Mouse (Mus musculus) common myeloid progenitor, adult 5-6 weeks (primary cell): ENCODE measurements around the gene Lrg1. TPM values are rescaled to one million over a fixed set of nuclear protein-coding genes. Genes with fewer than 3 reads are reported as not detected.

Experiments used
- ATAC-seq: replicated peaks from 2 replicates; pipeline ENCODE4 v1.8.0; 2016; ENCODE audit warnings: low read depth, mild to moderate bottlenecking, moderate TSS enrichment, inconsistent platforms; ENCODE audit not compliant: poor library complexity, severe bottlenecking
- total RNA-seq: library from RNA; stranded (forward); fragments of 200-1000, 187-1606 nt; gene quantifications from 2 replicates; pipeline ENCODE4 v1.2.3, GENCODE M21; 2017

Lrg1 gene
- total RNA-seq, 1 experiment from 2014 or later: 0.14 TPM

GRCm38 (mm10) chr17:56137839-56138613, 16.2 kb upstream of the Lrg1 start:
- ATAC-seq: no peak

- ATAC-seq: no peak
These were observed 14.8 kb upstream of the Lrg1 start for GRCm38 (mm10) chr17:56136558-56136957.

- peak; percentile 64 for ATAC-seq
These were observed 12.7 kb upstream of the Lrg1 start for GRCm38 (mm10) chr17:56134463-56134971.

GRCm38 (mm10) chr17:56133457-56134363, 11.9 kb upstream of the Lrg1 start:
- ATAC-seq: peak; percentile 64

- ATAC-seq: peak; percentile 36
These were observed 10.9 kb upstream of the Lrg1 start for GRCm38 (mm10) chr17:56132661-56133060.

- peak; percentile 13; the same call in 1 of the 2 replicates for ATAC-seq
These were observed 10.0 kb upstream of the Lrg1 start for GRCm38 (mm10) chr17:56131814-56132213.

GRCm38 (mm10) chr17:56131136-56131535, 9.3 kb upstream of the Lrg1 start:
- no peak for ATAC-seq

- no peak for ATAC-seq
These were observed 6.4 kb upstream of the Lrg1 start for GRCm38 (mm10) chr17:56128246-56128645.

- no peak for ATAC-seq
These were observed 4.4 kb upstream of the Lrg1 start for GRCm38 (mm10) chr17:56126175-56126574.

- ATAC-seq: no peak
These were observed 3.5 kb upstream of the Lrg1 start for GRCm38 (mm10) chr17:56125276-56125630.

GRCm38 (mm10) chr17:56124377-56125275, 2.8 kb upstream of the Lrg1 start:
- ATAC-seq: peak; percentile 43

- no peak for ATAC-seq
These were observed 2.0 kb upstream of the Lrg1 start for GRCm38 (mm10) chr17:56123681-56124340.

GRCm38 (mm10) chr17:56123161-56123560, 1.4 kb upstream of the Lrg1 start:
- no peak for ATAC-seq

GRCm38 (mm10) chr17:56119981-56120880, 1.6 kb downstream of the Lrg1 start:
- ATAC-seq: no peak

GRCm38 (mm10) chr17:56119431-56119830, 2.4 kb downstream of the Lrg1 start:
- ATAC-seq: peak; percentile 23; the same call in 1 of the 2 replicates

GRCm38 (mm10) chr17:56117251-56117710, 4.5 kb downstream of the Lrg1 start, which contains the start of gene Plin5:
Gene Plin5 (minus strand): TSS chr17:56117596.
- peak; percentile 60 for ATAC-seq

GRCm38 (mm10) chr17:56116193-56116592, 5.6 kb downstream of the Lrg1 start:
- ATAC-seq: no peak

- ATAC-seq: no peak
These were observed 9.1 kb downstream of the Lrg1 start for GRCm38 (mm10) chr17:56112743-56113142.
